Mouse (Mus musculus): Measurements from ENCODE around the gene Prmt7.

GRCm38 (mm10) chr8:106177594-106177993 is 33.1 kb upstream of the Prmt7 start:
- TF ChIP-seq CTCF (IDR thresholded peaks at IDR 0.05; ENCODE audit: borderline replicate concordance, control insufficient read depth, extremely low read depth, insufficient read depth, low read length, poor library complexity) = no peak
- TF ChIP-seq POLR2A (IDR thresholded peaks at IDR 0.05; ENCODE audit: control insufficient read depth, extremely low read depth, insufficient read depth, low read length, poor library complexity) = no peak

All from thymus, adult 2 months (tissue).